ENCODE assay signal across 30 mouse cellular contexts in genomic region chr16:79692444-79692843, GRCm38 (mm10).
DNase-seq lines count a peak whose midpoint lies in the region; ATAC-seq and TF ChIP-seq lines count a peak whose summit lies in the region.
"Had no signal": no experiment of that assay in that cellular context is flagged by ENCODE, and none has a peak within 500 bp of the region (broad histone marks: within the 10 kb centered on the region; RNA-seq: fewer than 3 reads in every experiment).

No protein-coding gene starts in this region.

- H3K4me3 ChIP-seq in forebrain, embryonic 12.5 days (replicated peaks): no peak overlapping the region
- H3K4me3 ChIP-seq in forebrain, embryonic 10.5 days: no peak overlapping the region
- H3K4me3 ChIP-seq in midbrain, postnatal 0 days (ENCODE audit: low read depth, low read length): no peak overlapping the region
- H3K4me3 ChIP-seq in midbrain, embryonic 16.5 days (ENCODE audit: low read depth, low read length): no peak overlapping the region
- H3K4me3 ChIP-seq: embryonic facial prominence, embryonic 15.5 days; gastrocnemius, adult 2 months; heart, embryonic 12.5 days; heart, embryonic 15.5 days; hindbrain, embryonic 10.5 days; hindbrain, embryonic 13.5 days had no signal

- no peak overlapping the region for H3K9ac ChIP-seq in forebrain, embryonic 12.5 days
- H3K9ac ChIP-seq in midbrain, postnatal 0 days (replicated peaks; ENCODE audit: low read length, poor library complexity, severe bottlenecking): no peak overlapping the region
- H3K9ac ChIP-seq in midbrain, embryonic 16.5 days (ENCODE audit: low read depth, low read length): no peak overlapping the region
- H3K9ac ChIP-seq: embryonic facial prominence, embryonic 15.5 days; forebrain, postnatal 0 days; heart, embryonic 12.5 days; heart, embryonic 15.5 days; hindbrain, embryonic 13.5 days had no signal

- H3K27me3 ChIP-seq in forebrain, embryonic 12.5 days: no peaks in the 10 kb centered on the region
- no peaks in the 10 kb centered on the region for H3K27me3 ChIP-seq in forebrain, embryonic 10.5 days (ENCODE audit: poor library complexity, severe bottlenecking)
- no peaks in the 10 kb centered on the region for H3K27me3 ChIP-seq in midbrain, postnatal 0 days (ENCODE audit: insufficient read depth, low read length)
- no peaks in the 10 kb centered on the region for H3K27me3 ChIP-seq in midbrain, embryonic 16.5 days (ENCODE audit: control insufficient read depth, insufficient read depth, low read depth, low read length)
- H3K27me3 ChIP-seq: CH12.LX; embryonic facial prominence, embryonic 15.5 days; heart, embryonic 12.5 days; heart, embryonic 15.5 days; hindbrain, embryonic 13.5 days; Patski had no signal

- H3K27ac ChIP-seq in forebrain, embryonic 12.5 days: no peak overlapping the region
- H3K27ac ChIP-seq in forebrain, embryonic 10.5 days: no peak overlapping the region
- no peak overlapping the region for H3K27ac ChIP-seq in midbrain, postnatal 0 days (ENCODE audit: low read depth, low read length)
- H3K27ac ChIP-seq in midbrain, embryonic 16.5 days (ENCODE audit: low read length): no peak overlapping the region
- H3K27ac ChIP-seq: embryonic facial prominence, embryonic 15.5 days; gastrocnemius, adult 2 months; heart, embryonic 15.5 days; hindbrain, embryonic 10.5 days; hindbrain, embryonic 13.5 days had no signal

- no peak overlapping the region for H3K4me2 ChIP-seq in forebrain, embryonic 12.5 days
- H3K4me2 ChIP-seq in midbrain, postnatal 0 days (ENCODE audit: low read depth, low read length, poor library complexity, severe bottlenecking): no peak overlapping the region
- no peak overlapping the region for H3K4me2 ChIP-seq in midbrain, embryonic 16.5 days (ENCODE audit: low read length)
- H3K4me2 ChIP-seq: embryonic facial prominence, embryonic 15.5 days; heart, embryonic 12.5 days; heart, embryonic 15.5 days; hindbrain, embryonic 13.5 days had no signal

- ATAC-seq in forebrain, embryonic 12.5 days (ENCODE audit: low FRiP score): 0 out of 2 replicates have a peak, but pooled peaks have one; percentile 33
- no peak for ATAC-seq in midbrain, postnatal 0 days (ENCODE audit: low FRiP score)
- ATAC-seq in midbrain, embryonic 16.5 days: no peak
- ATAC-seq: forebrain, postnatal 0 days; intestine, postnatal 0 days; Patski had no signal

- DNase-seq in embryo, embryonic 11 days: peak; percentile 1
- no peak for DNase-seq in embryo, embryonic 9.5 days (ENCODE audit: extremely low spot score)
- no peak for DNase-seq in forebrain, embryonic 10.5 days (ENCODE audit: extremely low spot score, low spot score)
- peak; percentile 9 for DNase-seq in midbrain, postnatal 0 days (ENCODE audit: low spot score)
- no peak for DNase-seq in liver
- DNase-seq: adrenal gland, postnatal 10 days; adrenal gland, postnatal 36 days; B cell, adult 2 months; cerebellum, adult 11 months; cerebellum, adult 2 months; cerebellum, adult 9-11 months; cerebellum, postnatal 25 days; forebrain, postnatal 0 days; gastrocnemius, adult 2 months; gastrocnemius, postnatal 25 days; heart, adult 18-20 months; heart, postnatal 10 days; heart, postnatal 36 days; kidney, adult 8-10 months had no signal

- H3K4me1 ChIP-seq in forebrain, embryonic 12.5 days: no peaks in the 10 kb centered on the region
- no peaks in the 10 kb centered on the region for H3K4me1 ChIP-seq in forebrain, embryonic 10.5 days
- no peaks in the 10 kb centered on the region for H3K4me1 ChIP-seq in midbrain, postnatal 0 days (ENCODE audit: insufficient read depth, low read length)
- no peaks in the 10 kb centered on the region for H3K4me1 ChIP-seq in midbrain, embryonic 16.5 days (ENCODE audit: control insufficient read depth, insufficient read depth, low read length)
- H3K4me1 ChIP-seq: embryonic facial prominence, embryonic 15.5 days; heart, embryonic 12.5 days; heart, embryonic 15.5 days; hindbrain, embryonic 10.5 days; hindbrain, embryonic 13.5 days had no signal

- H3K9me3 ChIP-seq in forebrain, embryonic 12.5 days: no peaks in the 10 kb centered on the region
- H3K9me3 ChIP-seq in forebrain, embryonic 10.5 days: no peaks in the 10 kb centered on the region
- no peaks in the 10 kb centered on the region for H3K9me3 ChIP-seq in midbrain, postnatal 0 days (ENCODE audit: low read length)
- H3K9me3 ChIP-seq in midbrain, embryonic 16.5 days (replicated peaks; ENCODE audit: control insufficient read depth, low read length, poor library complexity, severe bottlenecking): no peaks in the 10 kb centered on the region
- H3K9me3 ChIP-seq: embryonic facial prominence, embryonic 15.5 days; heart, embryonic 12.5 days; heart, embryonic 15.5 days; hindbrain, embryonic 10.5 days; hindbrain, embryonic 13.5 days had no signal

- TF ChIP-seq CTCF in midbrain, postnatal 0 days (IDR thresholded peaks at IDR 0.05): no peak

- WGBS in forebrain, embryonic 12.5 days: 15% methylated on average over 2 of the region's 2 CpGs
- 23% methylated on average over 2 of the region's 2 CpGs for WGBS in forebrain, embryonic 10.5 days
- WGBS in midbrain, postnatal 0 days: 11% methylated on average over 2 of the region's 2 CpGs
- 10% methylated on average over 2 of the region's 2 CpGs for WGBS in midbrain, embryonic 16.5 days

- no peaks in the 10 kb centered on the region for H3K36me3 ChIP-seq in forebrain, embryonic 12.5 days (replicated peaks)
- H3K36me3 ChIP-seq in forebrain, embryonic 10.5 days (replicated peaks): no peaks in the 10 kb centered on the region
- no peaks in the 10 kb centered on the region for H3K36me3 ChIP-seq in midbrain, postnatal 0 days (ENCODE audit: insufficient read depth, low read length)
- H3K36me3 ChIP-seq in midbrain, embryonic 16.5 days (ENCODE audit: control insufficient read depth, insufficient read depth, low read length): no peaks in the 10 kb centered on the region
- H3K36me3 ChIP-seq: embryonic facial prominence, embryonic 15.5 days; G1E; heart, embryonic 12.5 days; heart, embryonic 15.5 days; hindbrain, embryonic 10.5 days; hindbrain, embryonic 13.5 days had no signal

Comparison
In these comparisons a context has a peak if more than half of its experiments do, and no peak if none do; other contexts are left out.
1. DNase-seq: peak in embryo, embryonic 11 days (single experiment) and midbrain, postnatal 0 days (single experiment); none in embryo, embryonic 9.5 days (single experiment), forebrain, embryonic 10.5 days (single experiment) and liver (single experiment).